ENCODE assay signal across 8 mouse cellular contexts in the genomic region with DNA sequence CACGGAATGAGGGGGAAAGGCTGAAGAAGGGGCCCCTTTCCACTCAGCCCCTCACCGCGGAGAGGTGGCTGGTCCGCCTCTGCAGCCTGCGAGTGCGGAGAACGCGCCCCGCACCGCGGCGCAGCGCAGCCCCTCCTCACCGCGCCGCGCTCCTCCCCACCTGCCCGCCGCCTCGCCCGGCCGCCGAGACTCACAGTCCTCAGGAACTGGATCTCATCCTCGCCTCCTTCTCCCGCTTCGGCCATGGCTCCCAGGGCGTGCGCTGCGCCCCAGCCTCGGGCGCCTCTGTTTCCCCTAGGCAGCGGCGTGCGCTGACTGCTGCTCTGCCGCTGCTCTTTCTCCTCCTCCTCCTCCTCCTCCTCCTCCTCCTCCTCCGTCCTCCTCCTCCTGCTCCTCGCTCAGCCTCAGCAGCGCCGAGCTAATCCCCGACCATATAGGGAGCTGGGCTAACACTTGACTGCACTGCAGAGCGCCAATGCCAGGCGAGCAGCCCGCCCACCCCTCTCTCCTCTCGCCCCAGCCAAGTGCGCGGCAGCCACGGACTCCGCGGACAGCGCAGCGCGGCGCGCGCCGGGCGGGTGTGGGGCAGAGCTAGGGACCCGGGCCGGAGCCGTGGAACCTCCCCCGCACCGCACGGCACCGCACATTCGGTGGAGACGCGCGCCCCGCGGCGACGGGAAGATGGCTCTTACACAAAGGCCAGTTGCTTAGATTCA. TPM values are rescaled to one million over a fixed set of nuclear protein-coding genes. Genes with fewer than 3 reads are reported as not detected.
DNase-seq lines count a peak whose midpoint lies in the region; ATAC-seq and TF ChIP-seq lines count a peak whose summit lies in the region.

Ryr3 (minus strand) TSS at position 351 of the 716 bp plus-strand sequence.

- TF ChIP-seq CTCF in kidney, postnatal 0 days (IDR thresholded peaks at IDR 0.05; ENCODE audit: low read depth), result no peak

- H3K9ac ChIP-seq in kidney, postnatal 0 days (ENCODE audit: low read depth, low read length), result no peak within 1 kb of the TSS
- H3K9ac ChIP-seq in liver, embryonic 16.5 days (ENCODE audit: low read depth, low read length), result no peak within 1 kb of the TSS

- H3K27ac ChIP-seq in kidney, postnatal 0 days, result no peak within 1 kb of the TSS
- no peak within 1 kb of the TSS for H3K27ac ChIP-seq in liver, embryonic 16.5 days (ENCODE audit: low read length)

- 0 out of 2 replicates have a peak, but pooled peaks cover 2% of the 10 kb centered on the region for H3K4me1 ChIP-seq in kidney, postnatal 0 days (replicated peaks; ENCODE audit: insufficient read depth, low read length)
- no peaks in the 10 kb centered on the region for H3K4me1 ChIP-seq in liver, embryonic 16.5 days (ENCODE audit: control insufficient read depth, low read depth, low read length)

- peaks cover 9% of the 10 kb centered on the region; the same call in 1 of the 2 replicates for H3K27me3 ChIP-seq in kidney, postnatal 0 days (ENCODE audit: insufficient read depth, low read length)
- peaks cover 12% of the 10 kb centered on the region for H3K27me3 ChIP-seq in liver, embryonic 16.5 days (ENCODE audit: control insufficient read depth, insufficient read depth, low read depth, low read length)

- H3K9me3 ChIP-seq in kidney, postnatal 0 days (replicated peaks; ENCODE audit: low read length), result no peaks in the 10 kb centered on the region
- H3K9me3 ChIP-seq in liver, embryonic 16.5 days (replicated peaks; ENCODE audit: control insufficient read depth, low read length), result no peaks in the 10 kb centered on the region

- H3K36me3 ChIP-seq in kidney, postnatal 0 days (ENCODE audit: insufficient read depth, low read length), result no peaks in the 10 kb centered on the region
- no peaks in the 10 kb centered on the region for H3K36me3 ChIP-seq in liver, embryonic 16.5 days (ENCODE audit: control insufficient read depth, insufficient read depth)

- peak within 1 kb of the TSS; percentile 81 for H3K4me2 ChIP-seq in kidney, postnatal 0 days (ENCODE audit: low read length)
- peak within 1 kb of the TSS; percentile 17; the same call in 1 of the 2 replicates for H3K4me2 ChIP-seq in liver, embryonic 16.5 days (ENCODE audit: low read depth, low read length)

- peak within 1 kb of the TSS; percentile 40 for H3K4me3 ChIP-seq in kidney, postnatal 0 days (replicated peaks; ENCODE audit: low read depth, low read length)
- H3K4me3 ChIP-seq in liver, embryonic 16.5 days (ENCODE audit: low read depth, low read length), result no peak within 1 kb of the TSS

- under 1% methylated on average over 54 of the region's 72 CpGs for WGBS in kidney, postnatal 0 days
- WGBS in liver, embryonic 16.5 days (ENCODE audit: insufficient replicate concordance), result under 1% methylated on average over 27 of the region's 72 CpGs

- peak; percentile 45 for DNase-seq in kidney, postnatal 0 days (ENCODE audit: low spot score)
- DNase-seq in kidney, adult 11 months, result no peak
- DNase-seq in cerebellum, adult 9-10 months, result peak; percentile 62
- DNase-seq in layer of hippocampus, adult 18-20 months (ENCODE audit: low spot score in 2 of 2), result peak; percentile 75 to 85
- peak; percentile 82 to 84 for DNase-seq in right cerebral cortex, postnatal 10 days (ENCODE audit: low spot score in 2 of 2)
- DNase-seq in spleen, postnatal 36 days (ENCODE audit: low spot score in 2 of 2), result no peak

- peak; percentile 84 for ATAC-seq in kidney, postnatal 0 days (replicated peaks; ENCODE audit: low FRiP score, low read depth)
- peak; percentile 80 for ATAC-seq in frontal cortex, adult (ENCODE audit: low TSS enrichment)
- no peak for ATAC-seq in liver, embryonic 16.5 days (ENCODE audit: low read depth)

RNA-seq across cellular contexts. Expression of gene Ryr3, which starts in this region (rescaled TPM):
- 0.22 and 0.34 TPM in 2 replicates for polyA plus RNA-seq in kidney, postnatal 0 days (2015; fragmentation: Nextera tagmentation; extraction: Ambion mirVana)
- 10 to 100 TPM; 55.8 to 68.2 TPM for total RNA-seq in layer of hippocampus, adult 18-20 months (2021)
- 0.04 and 0.19 TPM in 2 replicates for polyA plus RNA-seq in liver, embryonic 16.5 days (2015; fragmentation: Nextera tagmentation; extraction: Ambion mirVana)

Comparison
In these comparisons a context has a peak if more than half of its experiments do, and no peak if none do; other contexts are left out.
1. Peak in DNase-seq, ATAC-seq, H3K4me3 ChIP-seq and H3K4me2 ChIP-seq in kidney, postnatal 0 days; RNA of the gene not detected or under 1 TPM.
2. DNase-seq: peak in cerebellum, adult 9-10 months (single experiment), layer of hippocampus, adult 18-20 months (2 of 2) and right cerebral cortex, postnatal 10 days (2 of 2); none in kidney, adult 11 months (single experiment) and spleen, postnatal 36 days (0 of 2).